Mouse (Mus musculus) c-Kit-positive CD71-negative TER-119-negative erythroid progenitor cells, embryonic 14.5 days (primary cell): ENCODE measurements around the gene Zfp770.
"Not testable (repeated sequence)": the region's sequence is repeated elsewhere in the genome, so short reads cannot be mapped to it uniquely, and the experiment has no call there.

Source experiments
- DNase-seq: peaks from one replicate; pipeline ENCODE4 v3.0.0-alpha.2; 2013; ENCODE audit warnings: low read depth

Gene Zfp770

DNA sequence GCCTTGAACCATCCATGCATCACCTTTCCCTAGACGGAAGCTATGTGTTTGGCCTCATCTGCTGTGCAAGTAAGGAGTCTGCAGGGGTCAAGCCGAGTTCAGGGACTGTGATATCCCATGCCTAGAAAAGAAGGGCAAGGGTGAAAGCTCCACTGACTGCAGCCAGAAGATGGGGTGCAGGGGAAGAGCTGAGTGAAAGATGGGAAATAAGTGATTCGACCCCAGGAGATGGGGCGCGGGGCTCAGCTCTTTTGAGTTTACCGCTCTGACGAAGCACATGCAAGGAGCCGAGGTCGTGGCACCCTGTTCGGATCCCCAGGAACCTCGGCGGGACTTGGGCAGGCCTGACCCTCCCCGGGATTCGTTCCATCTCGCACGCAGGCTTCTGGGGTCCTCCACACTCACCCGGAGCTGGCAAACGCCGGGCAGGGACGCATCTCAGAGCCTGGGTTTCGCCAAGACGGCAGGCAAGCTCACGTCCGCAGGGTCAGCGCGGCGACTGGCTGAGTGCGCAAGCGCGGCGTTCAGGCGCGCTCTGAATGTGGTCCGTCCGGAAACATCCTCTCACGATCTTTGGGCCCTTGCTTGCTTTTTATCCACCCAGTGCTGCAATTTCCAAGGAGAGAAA is at the start of gene Zfp770:
Gene Zfp770, minus strand, starts transcription at position 538 of the 628 bp plus-strand sequence.
- DNase-seq: peak; percentile 64

DNA sequence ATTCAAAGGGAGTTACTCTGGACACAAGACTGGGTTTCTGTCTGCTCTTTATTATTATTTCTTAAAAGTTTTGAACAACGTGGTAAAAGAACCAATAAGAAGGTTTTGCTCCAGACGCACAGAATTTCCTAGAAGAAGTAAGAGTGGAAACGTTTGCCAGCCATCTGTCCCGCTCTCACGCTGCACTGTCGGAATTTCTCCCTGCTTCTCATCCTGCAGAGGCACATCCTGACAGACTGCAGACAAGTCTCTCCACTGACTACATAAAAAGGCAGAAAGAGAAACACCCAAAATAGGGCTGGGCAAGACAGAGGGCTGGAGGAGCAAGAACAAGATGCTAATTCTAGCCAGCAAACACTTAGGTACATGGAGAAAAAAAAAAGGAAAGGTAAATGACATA is 48.2 kb upstream of the Zfp770 start:
- DNase-seq: no peak

DNA sequence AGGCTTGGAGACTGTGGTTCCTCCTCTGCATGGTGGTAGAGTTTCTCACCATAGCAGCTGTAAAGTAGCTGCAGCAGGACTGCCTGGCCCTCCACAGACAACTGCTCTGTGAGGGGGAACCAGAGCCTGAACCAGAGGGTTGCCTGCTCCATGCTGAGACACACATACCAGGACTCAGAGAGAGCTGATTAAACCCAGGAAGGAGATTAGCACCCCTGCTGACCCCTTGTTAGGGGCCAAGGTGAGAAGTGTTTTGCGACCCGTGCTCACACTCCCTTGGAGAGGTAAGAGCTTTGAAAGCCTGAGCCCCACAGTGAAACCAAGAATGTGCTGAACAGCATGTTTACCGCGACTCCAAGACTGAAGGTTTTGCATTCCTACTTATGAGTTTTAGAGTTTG is 36.4 kb upstream of the Zfp770 start:
- DNase-seq: no peak

DNA sequence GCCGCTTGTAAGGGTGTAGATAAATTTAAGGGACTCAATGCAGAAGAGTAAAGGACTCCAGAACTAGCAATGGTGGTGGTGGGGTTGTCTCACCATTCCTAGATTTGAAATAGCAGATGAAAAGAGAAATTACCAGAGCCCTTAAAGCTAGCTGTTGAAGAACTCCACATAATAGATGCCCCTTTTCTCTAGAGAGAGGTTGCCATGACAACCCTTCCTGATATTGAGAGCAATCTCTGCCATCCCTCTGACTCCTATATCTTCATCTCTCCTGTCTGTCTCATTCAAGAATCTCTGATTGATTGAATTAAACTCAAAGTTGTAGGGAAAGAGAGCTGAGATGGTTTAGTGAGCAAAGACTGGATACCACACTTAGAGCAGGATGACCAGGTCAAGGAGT is 35.3 kb upstream of the Zfp770 start:
- DNase-seq: no peak

DNA sequence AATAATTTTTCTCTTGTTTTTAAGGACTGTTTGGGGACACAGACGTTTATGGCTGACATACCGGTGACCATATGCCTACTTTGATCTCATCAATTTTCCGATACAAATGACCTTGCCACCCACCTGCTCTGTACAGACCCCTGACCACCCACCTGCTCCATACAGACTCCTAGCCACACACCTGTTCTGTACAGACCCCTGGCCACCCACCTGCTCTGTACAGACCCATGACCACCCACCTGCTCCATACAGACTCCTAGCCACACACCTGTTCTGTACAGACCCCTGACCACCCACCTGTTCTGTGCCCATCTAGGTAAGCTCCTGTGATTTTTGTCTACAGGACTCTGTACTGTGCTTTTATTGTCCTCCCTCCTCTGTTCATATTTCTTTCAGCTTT is 34.3 kb upstream of the Zfp770 start:
- DNase-seq: no peak

DNA sequence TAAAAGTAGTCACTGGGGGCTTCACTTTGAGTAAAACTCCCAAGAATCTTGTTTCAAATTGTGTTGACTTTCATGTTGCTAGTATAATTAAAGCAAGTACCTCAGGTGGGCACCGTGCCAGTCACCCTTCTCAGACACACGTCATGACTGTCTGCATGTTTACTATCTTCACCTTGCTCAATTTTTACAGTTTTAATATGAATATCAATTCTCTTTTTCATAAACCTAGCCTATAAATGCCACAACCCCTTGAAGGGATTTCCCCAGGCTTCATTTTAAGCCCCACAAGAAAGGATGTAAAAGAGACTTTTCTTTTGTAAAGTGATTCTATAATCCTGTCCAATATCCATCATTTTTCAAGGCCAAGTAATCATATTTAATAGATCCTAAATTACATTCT is 30.0 kb upstream of the Zfp770 start:
- no peak for DNase-seq

DNA sequence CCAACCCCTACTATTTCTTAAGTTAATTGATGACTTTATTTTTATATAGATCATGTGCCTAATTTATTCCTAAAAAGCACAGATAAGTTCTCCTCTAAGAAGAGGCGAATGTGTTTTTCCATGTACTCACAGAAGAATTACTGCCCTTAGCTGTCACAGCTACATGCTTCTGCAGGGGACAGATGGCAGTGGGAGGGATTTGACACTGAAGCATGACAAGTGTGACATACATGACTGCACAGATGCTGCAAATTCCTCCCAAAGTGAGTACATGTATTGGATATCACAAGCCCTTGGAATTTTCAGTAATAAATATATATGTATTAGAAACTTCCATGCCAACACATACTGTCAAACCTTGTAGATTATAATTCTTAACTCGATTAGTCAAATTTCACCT is 27.4 kb upstream of the Zfp770 start:
- no peak for DNase-seq

DNA sequence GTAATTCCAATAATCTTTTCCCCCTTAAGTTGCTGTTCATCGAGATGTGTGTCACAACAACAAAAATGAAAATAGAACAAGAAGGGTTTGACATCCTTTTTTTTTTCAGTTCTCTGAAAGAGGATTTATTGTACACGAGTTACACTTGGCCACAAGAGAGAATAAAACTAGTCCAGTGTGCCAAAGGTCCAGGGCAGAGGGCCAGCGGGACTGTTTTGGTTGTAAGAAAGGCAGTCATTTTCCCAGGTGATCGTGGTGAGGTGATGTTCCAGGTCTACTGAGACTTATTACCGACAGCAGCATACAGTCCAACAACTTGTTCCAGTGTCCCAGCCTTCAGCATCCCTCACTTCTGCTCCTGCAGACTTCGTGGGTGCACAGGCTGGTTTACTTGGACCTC is 3.8 kb upstream of the Zfp770 start:
- no peak for DNase-seq

DNA sequence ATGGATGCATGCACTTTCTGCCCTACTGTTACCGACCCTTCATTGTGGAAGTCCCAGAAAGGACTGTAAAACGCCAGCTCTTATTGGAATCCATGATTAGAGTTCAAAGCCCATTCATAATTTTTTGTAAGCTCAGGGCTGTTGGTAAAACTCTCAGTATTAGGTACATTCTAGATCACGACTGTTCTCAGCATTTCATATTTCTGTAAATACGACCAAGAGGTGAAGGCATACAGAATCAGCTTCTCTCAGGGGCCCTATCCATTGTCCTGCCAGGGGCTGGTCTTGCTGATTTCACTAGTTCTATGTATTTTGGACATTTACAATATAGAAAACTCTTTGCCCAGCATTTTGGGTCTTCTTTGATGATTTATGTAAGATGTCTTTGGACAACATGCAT is 305 bp upstream of the Zfp770 start:
- no peak for DNase-seq

DNA sequence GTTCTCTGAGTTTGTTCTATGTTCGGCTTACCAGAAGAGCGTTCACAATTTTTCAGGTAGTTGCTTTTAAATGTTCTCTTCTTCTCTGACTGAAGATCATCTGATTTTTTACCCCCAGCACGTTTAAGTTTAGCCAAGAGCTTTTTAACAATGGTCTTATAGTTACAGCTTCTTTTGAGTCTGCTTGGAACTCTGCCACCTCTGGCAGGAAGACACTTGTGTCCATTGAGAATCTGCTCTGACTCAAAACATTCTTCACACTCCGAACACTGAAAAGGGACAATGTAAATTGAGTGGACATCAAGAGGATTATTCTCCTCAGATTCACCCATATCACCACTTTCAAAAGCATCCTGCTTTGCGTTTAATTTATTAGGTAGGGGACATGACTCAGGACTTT is 4.8 kb downstream of the Zfp770 start:
- no peak for DNase-seq

DNA sequence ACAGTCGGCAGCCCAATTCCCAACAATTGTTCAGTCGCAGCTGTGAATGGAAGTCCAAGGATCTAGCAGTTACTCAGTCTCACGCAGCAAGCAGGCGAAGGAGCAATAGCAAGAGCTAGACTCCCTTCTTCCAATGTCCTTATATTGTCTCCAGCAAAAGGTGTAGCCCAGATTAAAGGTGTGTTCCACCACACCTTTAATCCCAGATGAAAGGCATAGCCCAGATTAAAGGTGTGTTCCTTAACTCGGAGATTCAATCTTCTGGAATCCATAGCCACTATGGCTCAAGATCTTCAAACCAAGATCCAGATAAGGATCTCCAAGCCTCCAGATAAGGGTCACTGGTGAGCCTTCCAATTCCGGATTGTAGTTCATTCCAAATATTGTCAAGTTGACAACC is 14.3 kb downstream of the Zfp770 start, which contains the start of gene Aqr:
Gene Aqr, minus strand, starts transcription at position 101 of the 400 bp plus-strand sequence.
- not testable (repeated sequence) for DNase-seq

DNA sequence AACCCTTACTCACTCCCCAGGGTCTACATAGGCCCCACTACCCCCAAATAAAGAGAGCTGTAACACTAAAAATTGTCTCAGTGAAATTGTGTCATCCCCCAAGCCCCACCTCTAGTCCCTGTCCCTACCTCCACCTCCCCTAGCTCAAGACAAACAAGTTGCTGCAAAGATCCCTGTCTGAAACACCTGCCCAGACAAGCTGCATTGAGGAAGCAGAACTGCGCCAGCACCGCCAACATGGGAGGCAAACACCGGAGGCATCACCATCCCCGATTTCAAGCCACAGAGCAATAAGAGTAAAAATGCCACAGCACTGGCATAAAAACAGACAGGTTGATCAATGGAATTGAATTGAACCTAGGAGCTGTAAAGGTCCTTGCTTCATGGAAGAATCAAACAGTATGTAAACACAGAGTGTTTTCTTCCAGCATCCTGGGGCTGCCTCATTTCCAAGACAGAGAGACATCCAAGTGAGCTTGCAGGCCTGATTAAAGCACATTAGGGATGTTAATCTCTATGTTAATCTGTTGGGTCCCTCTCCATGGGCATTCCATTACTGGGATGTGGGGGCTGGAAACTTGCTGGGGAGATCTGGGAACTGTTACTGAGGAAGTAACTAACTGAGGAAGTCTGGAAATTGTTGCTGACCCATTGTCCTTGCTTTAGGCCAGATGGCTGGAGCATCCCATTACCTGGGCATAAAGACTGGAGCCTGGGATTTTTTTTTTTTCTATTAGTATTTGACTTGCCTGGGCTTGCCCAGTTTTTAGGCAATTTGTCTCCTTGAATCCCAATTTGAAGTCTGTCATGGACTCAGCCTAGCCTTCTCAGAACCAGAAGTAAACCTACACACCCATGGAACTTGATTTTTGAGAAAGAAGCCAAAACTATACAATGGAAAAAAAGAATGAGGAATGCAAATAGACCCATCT is 23.2 kb downstream of the Zfp770 start:
- no peak for DNase-seq

DNA sequence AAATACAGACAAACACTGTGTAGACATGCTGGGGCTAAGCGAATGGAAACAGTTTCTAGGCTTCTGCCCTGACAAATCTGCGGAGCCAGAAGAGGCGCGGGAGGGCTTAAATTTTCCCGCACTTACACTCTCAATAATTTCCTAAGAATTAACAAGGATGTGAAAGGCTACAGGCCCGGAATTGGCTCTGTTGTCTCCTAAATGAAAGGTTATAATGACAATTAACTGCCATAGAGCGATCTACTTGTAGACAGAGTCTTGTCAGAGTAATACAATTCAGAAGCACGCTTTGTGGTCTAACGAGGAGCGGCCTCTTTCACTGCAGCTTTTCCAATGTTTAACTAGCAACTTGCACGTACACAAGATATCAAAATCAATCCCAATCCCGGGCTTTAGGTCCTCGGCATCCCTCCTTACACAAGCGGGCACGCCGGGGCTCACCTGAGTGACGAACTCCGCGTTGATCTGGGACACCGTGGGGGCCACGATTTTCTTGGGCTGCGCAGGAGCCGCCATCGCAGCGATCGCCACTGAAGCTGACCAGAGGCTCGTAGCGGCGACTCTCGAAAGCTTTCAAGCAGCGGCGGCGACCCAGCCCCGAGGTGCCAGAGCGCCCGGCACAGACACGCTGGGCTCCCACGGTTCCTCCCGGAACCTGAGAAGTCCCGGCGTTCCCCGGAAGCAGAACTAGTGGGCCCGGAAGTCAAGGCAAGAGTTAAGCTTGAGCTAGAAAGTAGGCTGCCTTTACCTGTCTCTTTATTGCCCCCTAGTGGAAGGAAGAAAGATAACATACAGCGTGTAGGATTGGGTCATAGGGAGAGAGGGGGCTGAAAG is 26.4 kb downstream of the Zfp770 start:
- peak; percentile 72 for DNase-seq

DNA sequence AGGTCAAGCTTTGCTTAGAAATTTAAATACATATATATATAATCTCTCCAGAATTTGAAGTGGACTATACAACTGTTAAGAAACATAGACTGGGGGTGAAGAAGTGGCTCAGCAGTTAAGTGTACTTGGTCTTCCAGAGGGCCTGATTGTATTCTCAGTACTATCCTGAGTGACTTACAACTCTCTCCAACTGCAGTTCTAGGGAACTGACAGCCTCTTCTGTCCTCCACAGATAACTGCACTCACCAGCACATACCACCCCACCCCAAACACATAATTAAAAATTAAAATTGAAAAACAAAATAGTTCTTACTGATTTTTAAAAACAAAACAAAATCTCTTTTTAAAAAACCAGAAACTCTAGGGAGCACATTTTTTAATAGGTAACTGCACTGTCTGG is 28.0 kb downstream of the Zfp770 start:
- DNase-seq: no peak

DNA sequence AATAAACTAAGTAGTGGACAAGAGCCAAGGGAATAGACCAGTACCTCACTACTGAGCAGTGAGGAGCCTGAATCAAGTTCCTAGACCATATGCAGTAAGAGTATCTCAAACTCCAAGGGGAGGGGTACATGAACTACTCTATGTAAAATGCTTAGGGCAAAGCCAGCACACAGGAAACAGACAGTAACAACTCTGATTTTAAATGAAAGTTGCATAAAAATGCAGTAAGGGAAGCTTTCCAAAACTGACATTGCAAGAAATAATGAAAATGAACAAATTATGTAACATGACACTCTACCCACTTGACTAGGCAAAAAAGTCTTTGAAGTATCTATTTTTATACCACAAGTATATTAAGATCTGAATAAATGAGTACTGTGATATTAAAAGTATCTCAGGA is 33.4 kb downstream of the Zfp770 start:
- DNase-seq: no peak

DNA sequence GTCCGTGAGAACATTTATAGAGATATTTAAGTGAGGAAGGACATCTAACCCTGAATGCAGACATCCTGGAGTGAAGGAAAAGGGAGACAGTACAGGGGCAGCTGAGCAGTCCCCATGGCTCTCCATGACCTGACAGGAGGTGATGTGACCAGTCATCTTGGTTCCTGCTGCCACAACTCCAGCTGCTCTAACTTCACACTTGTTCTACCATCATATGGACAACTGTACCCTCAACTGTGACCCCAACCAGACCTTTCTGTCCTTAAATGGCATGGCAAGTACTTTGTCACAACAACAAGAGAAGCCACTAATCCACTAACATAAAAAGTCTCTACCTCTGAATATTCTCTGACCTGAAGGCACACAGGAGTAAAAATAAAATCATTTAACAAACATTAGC is 39.3 kb downstream of the Zfp770 start:
- DNase-seq: no peak

DNA sequence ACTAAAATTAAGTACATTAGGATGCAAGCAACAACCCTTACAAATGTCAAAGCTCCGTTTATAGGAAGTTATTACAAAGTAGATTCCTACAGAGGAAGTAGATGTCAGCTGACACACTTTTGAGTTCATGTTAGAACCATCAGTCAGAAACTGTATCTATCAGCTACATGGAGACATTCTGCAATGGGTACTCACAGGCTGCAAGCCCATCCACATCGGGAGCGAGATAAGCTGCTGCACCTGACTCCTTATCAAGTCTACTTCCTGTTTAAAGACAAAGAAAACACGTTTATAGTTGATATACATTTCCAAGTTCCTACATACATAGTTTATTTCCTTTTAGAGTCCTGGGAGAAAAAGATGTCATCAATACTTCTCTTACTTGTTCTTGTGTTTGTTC is 43.9 kb downstream of the Zfp770 start:
- DNase-seq: no peak

DNA sequence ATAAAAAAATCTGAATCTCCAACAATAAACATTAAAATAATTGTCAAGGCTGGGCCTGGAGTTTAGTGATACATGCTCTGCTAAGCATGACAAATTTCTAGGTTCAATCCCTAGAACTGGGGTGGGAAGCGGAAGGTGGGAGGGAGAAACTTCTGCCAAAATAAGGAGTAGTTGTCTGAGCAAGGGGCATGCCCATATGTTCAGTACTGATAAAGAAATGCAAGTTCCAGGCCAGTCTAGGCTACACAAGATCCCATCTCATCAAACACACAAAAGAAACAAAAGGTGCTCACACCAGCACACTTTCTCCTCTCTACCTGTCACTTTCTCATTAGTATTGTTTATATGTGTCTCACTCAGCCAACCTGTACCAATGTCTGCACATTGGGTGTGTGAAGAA is 44.6 kb downstream of the Zfp770 start:
- DNase-seq: no peak

DNA sequence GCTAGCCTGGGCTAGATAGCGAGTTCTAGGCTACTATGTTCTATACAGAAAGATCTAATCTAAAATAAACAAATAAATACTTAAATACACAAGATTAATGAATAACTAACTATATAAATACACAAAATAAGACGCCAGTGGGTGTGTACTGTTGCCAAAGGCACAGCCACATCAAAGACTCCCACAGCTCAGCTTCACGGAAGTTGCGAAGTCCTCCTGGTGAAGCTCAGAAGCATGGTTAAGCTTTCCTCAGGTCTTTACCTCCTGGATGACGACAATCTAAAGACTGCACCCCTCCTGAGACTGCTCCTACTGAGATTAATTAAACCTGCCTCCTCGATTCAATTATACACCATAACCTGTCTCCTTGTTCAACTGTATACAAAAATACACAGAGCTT is 48.0 kb downstream of the Zfp770 start:
- DNase-seq: no peak

DNA sequence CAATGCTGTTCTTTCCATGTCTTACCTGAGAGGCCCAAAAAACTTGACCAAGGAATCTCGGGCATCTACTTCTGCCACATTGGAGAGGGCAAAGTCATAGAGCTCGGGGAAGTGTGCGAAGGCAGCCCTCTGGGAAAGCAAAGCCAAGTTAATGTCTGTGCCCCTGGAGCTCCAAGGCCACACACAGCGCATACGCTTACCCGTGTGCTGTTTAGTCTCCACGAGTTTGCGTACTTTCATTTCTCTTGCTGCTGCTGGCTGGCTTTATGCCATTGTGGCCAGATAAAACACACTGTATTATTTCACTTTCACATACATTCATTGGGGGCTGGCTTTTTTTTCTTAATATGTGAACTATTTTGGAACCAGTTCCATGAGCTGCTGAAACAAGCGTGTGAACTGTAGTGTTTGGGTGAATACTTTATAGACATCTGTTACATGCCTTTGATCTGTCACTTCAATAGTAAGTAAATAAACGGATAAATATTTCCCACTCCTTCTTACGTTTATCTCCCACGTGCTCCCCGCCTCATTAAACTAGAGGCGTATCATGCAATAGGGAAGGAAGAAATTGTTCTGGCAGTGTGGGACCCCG is 54.3 kb downstream of the Zfp770 start:
- no peak for DNase-seq

DNA sequence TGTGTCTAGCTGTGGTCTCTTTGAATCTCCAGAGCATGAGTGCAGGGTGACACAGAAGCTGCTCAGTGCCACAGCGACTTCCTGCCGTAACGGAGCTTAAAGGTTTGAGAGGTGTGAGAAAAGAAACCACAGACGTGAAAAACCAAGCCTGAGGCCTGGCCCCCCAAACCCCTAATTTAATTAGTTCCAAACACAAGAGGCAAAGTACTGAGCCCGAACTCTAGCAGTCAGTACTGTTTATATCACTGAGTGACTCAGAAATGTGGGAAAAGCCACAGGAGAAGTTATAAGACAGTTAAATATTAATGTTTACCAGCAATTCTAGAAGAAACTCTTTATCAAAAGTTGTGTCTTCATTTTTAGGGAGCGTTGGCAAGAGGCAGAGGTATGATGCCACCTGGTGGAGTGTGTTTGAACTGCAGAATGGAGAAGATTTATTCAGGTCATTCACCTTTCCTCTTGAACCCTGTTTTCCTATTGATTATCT is 55.9 kb downstream of the Zfp770 start:
- DNase-seq: peak; percentile 42

DNA sequence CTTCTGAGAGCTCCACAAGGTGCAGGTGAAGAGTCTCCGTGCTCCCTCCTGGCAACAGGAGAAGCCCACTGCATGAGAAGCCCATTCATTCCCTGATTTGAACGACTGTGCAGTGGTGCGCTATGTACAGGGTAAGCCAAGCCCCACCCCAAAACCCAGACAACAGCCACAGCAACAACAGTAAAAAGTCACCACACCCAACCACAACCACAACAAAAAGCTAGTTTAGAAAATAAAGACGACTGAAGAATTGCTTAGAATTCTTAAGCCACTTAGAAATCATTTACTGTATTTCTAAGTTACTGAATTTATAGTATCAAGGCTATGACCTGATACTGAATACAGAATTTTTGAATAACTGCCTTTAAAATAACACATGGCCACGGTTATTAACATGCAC is 56.4 kb downstream of the Zfp770 start:
- no peak for DNase-seq
